Mouse (Mus musculus) frontal cortex, adult (tissue): ENCODE measurements around the gene Fgd2.

Source experiments
- ATAC-seq: cut with Nextera tagmentation; 2 replicates; pipeline ENCODE4 v1.9.2; 2017; ENCODE audit warnings: mild to moderate bottlenecking, moderate library complexity, mixed read lengths; ENCODE audit not compliant: low TSS enrichment

The Fgd2 gene

DNA sequence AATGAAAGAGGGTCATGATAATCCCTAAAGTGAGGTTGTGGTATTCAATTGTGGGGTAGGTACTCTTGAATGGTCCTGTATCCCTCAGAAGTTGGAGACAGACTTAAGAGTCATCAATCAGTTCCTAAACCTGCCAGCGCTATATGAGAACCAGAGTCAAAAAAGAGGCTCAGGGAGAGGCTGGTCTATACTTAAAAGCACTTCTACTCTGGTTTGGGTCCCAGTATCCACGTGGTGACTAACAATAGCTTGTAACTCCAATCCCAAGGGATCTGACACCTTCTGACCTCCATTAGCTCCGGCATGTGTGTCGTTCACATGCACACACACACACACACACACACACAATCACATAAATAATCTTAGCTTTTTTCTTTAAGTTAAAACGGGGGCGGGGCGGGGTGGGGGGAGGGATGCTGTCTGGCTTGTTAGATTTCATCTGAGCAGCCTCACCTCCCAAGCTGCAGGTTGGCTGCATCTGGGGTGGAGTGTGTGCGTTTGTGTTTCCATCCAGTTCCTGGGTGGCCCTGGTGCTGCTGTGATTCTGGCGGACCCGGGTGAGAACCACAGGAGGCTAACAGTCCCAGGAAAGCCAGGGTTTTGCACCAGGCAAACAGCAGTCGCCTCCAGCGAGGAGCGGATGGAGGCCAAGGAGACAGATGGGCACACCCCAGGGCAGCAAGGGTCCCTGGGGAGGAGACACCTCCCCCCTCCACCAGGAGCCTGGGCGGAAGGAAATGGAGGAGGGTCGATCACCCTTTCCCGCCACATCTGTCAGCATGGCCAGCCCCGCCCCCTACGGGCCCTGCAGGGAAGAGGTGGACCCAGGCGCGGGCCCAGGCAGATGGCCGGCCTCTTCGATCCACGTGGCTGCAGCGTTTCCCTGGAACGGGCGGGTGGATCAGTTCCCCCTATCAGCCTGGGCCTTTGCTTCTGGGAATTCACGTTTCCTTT lies 37.0 kb downstream of the Fgd2 start:
- ATAC-seq: no peak

DNA sequence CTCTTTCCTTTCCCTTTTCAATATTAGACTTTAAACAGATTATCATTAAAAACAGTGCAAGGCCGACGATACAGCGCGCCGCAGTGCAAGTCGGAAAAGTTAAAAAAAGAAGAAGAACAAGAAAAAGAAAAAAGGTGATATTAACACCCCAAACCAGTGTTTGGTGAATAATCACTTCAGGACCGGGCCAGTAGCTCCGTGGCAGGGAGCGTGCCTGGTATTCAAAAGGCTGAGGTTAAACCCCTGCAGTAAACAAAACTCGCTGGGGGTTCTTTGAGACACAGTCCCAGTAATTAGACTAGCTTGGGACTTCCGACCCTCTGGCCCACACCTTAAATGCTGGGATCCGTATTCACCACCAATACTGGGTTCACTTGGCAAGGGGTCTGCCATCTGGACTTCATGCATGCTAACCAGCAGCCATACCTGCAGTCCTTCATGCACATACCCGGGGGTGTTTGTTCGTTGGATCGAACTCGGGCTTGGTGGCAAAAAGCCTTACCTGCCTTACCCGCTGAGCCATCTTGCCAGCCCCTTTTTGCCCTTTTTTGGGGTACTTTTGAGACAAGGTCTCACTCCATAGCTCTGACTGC lies 37.8 kb downstream of the Fgd2 start:
- no peak for ATAC-seq

DNA sequence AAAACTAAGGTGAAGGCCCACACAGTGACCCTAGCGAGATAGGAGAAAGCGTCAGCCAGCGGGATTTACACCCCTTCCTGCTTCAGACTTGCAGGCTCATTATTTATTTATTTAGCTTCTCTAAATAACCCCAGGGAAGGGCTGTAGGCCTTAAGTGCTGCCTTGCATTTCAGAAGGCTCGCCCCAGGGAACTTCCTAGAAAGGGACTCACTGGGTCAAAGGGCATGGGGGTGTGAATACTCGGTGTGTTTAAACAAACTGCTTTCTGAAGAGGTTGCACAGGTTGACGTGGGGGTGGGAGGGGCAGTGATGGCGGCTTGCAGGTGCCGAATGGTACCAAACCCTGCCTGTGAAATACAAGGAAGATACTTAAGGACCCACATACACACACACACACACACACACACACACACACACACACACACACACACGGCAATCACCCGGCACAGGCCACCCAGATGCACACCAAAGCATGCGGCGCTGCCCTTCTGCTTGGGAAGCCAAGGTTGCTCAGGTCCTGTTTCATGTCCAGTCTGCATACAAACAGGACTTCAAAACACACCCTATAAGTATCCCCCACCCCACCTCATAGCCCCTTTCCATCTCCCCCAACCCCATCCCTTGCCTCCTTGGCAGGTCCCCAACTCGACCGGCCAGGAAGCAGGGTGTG lies 38.7 kb downstream of the Fgd2 start:
- ATAC-seq: no peak

DNA sequence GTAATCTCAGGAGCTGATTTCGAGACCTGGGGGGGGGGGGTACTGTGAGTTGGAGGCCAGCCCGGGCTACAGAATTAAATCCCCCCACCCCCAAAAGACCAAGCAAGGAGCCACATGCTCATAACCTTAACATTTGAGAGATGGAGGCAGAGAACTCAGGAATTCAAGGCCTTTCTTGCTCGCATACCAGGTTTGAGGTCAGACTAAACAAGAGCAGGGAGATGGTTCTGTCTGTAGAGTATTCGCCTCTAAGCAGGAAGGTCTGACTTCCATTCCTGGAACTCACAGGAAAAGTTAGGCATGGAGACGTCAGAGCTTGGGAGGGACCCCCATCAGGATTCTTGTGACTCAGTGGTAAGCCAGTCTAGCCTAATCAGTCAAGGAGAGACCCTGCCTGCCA lies 39.3 kb downstream of the Fgd2 start:
- no peak for ATAC-seq

DNA sequence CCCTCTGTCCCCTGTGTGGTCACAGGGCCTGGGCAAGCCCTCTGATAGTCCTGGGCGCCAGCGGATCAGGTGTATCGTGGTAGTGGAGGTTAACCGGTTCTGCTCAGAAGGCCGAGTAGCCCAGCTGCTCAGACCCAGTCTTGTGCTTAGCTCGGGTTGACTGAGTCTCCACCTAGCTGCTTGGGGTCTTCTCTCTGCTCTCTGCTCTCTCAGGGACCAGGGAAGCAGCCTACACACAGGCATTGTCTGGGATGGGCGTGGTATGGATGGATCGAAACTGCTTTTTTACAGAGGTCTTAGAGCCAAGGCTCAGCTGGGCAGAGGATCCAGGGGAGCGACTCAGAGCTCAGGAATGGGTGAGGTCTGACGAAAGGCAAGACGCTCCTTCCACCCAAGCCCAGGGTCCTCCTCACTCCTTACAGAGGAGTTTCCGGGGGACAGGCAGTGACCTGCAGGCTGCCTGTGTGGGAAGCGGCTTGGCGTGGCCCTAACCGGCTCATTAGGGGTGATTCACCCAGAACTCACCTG lies 41.1 kb downstream of the Fgd2 start:
- ATAC-seq: no peak

DNA sequence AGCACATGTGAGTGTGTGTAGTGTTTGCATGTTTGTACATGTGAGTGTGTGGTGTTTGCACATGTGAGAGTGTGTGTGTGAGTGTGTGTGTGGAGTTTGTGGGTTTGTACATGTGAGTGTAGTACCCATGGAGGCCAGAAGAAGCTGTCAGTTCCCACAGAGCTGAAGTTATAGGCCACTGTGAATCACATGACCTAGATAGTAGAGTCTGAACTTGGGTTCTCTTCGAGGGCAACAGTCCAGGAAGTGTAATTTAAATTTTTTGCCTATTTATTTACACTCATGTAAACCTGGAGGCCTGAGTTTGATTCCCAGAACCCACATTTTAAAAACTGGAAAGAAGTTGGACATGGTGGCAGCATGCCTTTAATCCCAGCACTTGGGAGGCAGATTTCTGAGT lies 42.5 kb downstream of the Fgd2 start:
- ATAC-seq: no peak

DNA sequence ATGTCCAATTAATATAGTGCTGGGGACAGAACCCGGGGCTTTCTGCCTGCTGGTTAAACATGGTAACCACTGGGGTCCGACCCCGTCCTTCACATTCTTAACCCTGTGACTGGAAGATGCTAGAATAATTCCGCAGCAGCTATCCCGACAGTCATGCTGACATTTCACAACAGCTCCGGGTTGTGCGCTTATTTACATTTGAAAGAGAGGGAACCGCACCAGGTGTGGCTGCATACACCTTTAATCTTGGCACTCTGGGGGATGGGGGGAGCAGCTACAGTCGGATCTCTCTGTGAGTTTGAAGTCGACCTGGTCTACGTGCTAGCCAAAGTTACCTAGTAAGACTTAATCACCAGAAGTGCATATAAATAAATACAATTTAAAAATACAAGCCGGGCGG lies 44.8 kb downstream of the Fgd2 start:
- ATAC-seq: no peak

DNA sequence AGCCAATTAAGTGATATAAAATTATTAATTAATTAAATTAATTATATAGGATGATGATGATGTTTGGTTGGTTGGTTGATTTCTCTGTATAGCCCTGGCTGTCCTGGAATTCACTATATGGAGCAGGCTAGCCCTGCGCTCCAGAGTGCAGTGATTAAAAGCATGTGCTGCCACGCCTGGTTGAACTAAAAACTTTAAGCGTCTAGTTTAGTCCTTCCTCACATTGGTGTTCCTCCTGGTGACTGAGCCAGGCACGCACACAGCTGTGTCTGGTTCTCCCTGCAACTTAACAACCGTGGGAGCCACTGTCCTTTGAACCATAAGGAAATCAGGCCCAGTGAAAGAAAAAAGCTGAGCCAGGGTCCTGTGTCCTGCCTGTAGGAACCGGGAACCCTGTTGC lies 45.4 kb downstream of the Fgd2 start:
- no peak for ATAC-seq

DNA sequence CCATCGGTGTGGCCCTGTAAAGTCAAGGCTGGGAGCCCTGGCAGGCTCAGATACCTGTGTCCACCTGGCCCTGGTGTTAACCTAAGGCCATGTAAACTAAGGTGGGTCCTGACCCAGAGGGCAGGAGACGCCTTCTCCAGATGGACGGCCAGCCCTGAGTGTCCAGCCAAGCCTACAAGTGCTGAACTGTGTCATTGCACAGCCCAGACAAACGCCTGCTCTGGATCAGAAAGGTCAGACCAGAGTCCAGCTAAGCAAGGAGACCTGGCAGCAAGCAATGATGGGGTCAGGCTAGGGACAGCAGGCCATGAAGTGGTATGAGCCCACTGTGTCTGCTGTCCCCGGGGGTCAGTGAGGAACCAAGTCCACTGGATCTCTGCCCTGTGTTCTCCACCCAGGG lies 46.7 kb downstream of the Fgd2 start:
- ATAC-seq: no peak

DNA sequence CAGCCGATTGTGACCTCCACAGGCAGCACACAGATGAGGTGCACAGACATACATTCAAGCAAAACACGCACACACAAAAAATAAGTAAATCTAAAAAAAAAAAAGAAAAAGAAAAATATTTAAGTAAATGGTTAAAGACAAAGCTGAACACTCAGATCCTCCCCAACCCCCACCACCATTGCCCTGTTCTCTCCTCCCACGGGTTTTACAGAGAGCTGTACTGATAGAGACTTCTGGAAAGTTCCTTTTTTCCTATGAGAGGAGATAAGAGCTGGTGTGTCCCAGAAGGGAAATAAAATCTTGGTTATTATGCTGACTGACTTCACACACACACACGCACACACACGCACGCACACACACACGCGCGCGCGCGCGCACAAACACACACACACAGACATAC lies 47.6 kb downstream of the Fgd2 start:
- no peak for ATAC-seq

DNA sequence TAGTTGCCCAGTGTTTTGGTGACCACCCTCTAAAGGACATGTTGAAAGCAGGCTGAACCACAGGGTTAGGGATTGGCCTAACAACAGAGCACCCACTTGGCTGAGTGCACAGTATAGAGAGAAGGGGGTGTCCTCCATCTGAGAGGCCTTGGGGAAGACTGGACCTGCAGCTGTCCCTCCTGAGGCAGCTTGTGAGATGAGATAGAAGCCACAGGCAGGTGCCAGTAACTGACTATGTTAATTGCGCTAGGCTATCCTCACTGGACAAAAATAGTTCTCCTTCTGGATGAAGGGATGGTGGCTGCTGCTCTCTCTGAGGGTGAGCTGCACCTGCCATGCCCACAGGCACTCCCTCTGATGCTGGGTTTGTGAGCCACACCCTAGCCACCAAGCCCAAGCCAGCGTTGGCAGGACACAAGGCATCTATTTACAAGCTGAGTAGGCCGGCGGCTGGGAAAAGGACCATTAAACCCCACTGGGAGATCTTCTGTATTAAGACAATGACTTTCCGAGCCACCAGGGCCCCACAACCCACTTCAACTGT lies 49.2 kb downstream of the Fgd2 start:
- ATAC-seq: no peak

DNA sequence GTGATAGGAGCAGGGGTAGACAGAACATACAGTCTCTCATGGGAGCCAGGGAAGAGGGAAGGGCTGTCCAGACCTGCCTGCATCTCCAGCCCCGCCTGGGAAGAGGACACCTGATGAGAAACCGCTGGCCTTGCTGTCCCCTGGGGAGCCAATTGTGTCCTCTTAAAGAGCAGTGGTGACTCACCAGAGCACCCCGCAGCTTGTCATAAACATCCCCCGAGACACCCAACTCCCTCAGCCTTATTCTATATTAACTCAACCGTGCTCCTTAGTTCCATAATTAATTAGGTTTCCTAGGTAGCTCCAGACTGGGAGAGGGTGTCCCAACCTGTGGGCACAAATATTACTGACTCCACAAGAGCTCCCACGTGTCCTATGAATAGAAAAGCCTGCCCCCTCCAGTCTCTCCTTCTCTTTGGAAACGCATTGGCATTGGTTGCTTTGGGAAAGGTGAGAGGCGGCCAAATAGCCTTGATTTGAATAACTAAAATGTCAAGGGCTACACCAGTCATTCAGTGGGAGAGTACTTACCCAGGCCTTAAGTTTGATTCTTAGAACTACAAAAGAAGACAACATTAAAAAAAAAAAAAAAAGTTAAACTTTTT lies 51.2 kb downstream of the Fgd2 start:
- no peak for ATAC-seq

DNA sequence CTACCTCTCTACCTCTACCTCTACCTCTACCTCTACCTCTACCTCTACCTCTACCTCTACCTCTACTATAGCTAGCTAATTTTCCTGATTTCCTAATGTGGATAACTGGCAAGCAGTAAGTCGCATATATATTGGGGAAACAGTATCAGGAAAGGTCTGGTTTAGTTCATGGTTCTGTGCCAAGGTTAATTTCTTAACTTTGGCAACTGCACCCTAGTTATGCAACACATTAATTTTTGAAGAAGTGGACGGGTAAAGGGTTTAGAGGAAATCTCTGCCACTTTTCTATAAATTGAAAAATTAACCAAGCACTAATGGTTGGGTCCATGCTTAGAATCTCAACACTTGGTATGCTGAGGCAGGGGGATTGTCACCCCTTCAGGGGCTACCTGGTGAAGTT lies 53.9 kb downstream of the Fgd2 start:
- no peak for ATAC-seq

DNA sequence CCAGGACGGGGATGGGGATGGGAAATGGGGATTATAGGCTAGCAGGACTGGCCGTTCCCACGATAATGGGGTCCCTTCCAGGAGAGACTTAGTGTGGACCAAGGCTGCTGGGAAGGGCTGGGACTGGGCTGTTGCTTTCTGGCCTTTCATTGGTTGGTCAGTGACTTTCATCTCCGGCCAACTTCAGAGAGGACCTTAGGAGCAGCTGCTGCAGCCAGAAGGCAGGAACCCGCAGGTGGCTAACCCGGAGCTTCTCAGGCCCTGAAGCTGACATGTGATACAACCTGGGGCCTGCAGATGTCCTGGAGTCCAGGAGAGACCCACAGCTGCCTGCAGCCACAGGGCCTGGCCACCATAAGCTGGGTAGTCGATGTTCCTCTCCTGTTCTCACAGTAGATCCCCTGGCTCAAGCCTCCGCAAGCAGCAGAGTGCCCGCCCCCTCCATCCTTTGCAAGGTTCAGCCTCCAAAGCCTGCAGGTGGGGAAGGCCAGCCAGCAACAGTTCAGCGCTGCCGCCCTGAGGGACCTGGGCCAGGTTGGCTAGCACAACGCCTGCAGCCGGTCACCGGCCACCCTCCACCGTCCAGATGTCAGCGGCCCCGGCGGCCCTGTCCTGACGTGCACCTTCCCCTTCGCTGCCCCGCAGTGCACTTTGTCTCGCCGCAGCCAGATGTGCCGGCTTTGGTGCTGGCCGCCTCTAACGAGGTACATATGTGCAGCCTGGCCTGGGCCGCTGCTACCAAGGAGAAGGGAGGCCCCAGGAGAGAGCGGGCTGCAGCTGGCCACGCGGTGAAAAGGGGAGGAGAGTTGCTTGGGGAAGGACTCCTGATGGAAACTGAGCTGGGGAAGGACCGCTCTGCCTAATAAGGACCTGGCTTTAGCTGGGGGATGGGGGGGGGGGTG lies 55.3 kb downstream of the Fgd2 start:
- ATAC-seq: no peak

DNA sequence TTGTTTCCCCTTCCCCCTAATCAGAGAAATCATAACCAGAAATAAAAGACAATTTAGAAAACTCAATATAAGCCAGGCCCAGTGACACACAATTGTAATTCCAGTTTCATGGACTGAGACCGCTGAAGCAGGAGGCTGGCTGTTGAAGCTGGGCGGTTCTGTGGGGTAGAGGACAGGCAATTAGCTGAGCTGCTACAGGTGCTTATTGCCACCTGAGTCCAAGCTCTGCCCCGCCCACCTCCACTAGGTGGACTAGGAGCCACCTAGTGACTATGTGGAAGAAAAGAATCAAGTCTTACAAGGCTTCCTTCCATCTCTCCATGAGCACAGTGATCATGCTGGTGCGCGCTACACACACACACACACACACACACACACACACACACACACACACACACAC lies 56.0 kb downstream of the Fgd2 start:
- ATAC-seq: no peak

DNA sequence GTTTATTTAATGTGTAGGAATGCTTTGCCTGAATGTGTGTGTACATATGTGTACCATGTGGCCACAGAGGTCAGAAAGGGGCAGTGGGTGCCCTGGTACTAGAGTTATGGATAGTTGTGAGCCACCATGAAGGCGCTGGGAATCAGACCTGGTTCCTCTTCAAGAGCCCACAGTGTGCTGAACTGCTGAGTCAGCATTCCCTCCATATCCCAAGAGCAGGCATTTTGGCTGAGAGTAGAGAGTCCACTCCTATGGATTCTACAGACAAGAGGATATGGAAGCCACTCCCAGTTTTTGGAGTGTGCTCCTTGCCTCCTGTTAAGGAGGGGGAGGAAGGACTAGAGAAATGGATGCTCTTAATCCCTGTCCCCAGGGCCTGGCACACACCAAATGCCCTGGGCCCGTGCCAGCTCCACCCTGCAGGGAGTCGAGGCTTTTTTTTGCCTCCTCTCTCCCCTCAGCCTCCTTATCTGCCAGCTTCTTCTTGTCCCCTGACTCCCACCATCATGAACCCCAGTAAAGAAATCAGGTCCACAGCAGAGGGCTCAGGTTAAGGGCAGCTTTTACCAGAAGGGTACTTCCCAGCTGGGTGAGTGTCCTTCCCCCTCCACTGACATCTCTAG lies 58.2 kb downstream of the Fgd2 start:
- no peak for ATAC-seq

DNA sequence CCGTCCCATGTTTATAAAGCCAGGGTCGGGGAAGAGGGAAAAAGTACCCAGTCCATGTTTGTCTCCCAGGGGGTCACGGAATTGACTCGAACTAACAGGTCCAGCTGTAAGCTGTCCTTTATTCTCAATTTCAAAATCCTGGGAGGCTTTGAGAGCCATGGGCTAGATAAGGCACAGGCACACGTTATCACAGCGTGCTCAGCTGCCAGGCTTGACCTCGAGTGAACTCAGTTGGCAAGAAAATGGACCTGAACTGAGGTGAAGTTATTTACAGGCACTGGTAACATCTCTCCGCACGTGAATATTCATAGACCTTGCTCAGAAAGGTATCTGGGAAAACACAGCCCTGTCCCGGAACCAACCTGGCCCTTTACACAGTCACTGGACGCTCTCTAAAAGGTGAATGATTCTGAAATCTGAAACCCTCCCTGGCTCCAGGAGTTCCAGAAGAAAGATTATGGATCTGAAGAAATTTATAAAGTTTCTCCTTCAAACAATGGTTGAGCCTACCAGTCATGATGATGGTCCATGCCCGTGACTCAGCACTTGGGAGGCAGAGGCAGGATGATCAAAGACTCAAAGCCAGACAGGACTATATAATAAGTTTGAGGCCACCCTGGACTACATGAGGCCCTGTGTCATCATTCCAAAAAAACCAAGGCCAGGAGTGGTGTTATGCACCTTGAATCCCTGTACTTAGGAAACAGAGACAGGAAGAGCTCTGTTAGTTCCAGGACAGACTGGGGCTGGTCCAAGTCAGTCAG lies 59.4 kb downstream of the Fgd2 start:
- ATAC-seq: no peak

DNA sequence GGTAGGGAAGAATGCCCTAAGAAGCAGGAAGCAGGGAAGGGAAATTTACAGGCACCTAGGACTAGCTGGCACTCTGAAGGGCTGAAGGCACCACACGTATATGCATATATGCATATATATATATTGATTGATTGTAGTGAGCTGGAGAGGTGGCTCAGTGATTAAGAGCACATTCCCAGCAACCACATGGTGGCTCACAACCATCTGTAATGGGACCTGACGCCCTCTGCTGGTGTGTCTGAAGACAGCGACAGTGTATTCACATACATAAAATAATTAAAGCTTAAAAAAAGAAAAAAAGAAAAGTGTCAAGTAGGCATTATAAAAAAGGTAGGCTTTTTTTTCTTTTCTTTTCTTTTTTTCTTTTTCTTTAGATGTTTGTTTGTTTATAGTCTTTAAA lies 60.6 kb downstream of the Fgd2 start:
- ATAC-seq: no peak

DNA sequence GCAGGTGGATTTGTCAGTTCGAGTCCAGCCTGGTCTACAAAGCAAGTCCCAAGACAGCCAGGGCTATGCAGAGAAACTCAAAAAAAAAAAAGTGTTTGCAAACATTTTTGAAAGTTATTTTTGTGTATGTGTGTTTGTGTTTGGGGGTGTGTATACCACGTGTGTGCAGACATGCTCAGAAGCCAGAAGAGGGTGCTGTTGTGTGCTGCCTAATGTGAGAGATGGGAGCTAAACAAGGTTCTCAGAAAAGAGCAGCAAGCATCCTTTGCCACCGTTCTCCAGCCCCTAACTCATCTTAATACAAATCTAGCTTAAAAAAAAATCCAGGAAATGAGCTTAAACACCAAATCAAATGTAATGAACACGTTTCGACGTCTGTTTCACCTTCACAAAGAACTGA lies 61.6 kb downstream of the Fgd2 start:
- ATAC-seq: no peak
